Mouse (Mus musculus): ENCODE results near the gene Spon1. TPM values are rescaled to one million over a fixed set of nuclear protein-coding genes. Genes with fewer than 3 reads are reported as not detected.

The Spon1 gene
- polyA plus RNA-seq, 1 experiment: 1.2 TPM

DNA sequence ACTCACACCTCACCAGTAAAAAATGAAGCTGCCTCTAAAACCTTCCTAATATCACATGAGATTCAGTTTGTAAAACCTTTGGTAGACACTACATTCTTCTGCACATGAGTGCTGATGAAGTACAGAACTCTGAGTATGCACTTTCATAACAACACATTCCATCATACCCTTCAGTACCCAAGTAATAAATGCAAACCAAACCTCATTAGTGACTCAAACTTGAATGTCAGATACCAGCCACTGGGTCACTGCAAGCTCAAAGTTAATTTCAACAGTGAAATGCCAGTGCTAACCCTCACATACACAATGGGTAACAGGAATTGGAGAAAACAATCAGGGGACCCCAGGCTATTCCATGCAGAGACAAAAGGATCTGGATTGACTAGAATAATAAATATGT is 203.4 kb downstream of the Spon1 start:
- H3K36me3 ChIP-seq (ENCODE audit: control insufficient read depth, insufficient read depth, low read length): no peaks in the 10 kb centered on the region
- no peak for TF ChIP-seq POLR2A (IDR thresholded peaks at IDR 0.05; ENCODE audit: low read depth, low read length)
- no peak for TF ChIP-seq CTCF (IDR thresholded peaks at IDR 0.05; ENCODE audit: extremely low read depth, insufficient read depth, insufficient read length, insufficient replicate concordance)
- no peaks in the 10 kb centered on the region for H3K27me3 ChIP-seq (ENCODE audit: control insufficient read depth, insufficient read depth, low read length)
- H3K4me1 ChIP-seq (ENCODE audit: control insufficient read depth, insufficient read depth, insufficient read length): no peaks in the 10 kb centered on the region
- no peak overlapping the region for H3K4me3 ChIP-seq (ENCODE audit: extremely low read depth, insufficient read depth, insufficient read length)
- no peak overlapping the region for H3K27ac ChIP-seq (ENCODE audit: insufficient read depth, low read length)
- DNase-seq (ENCODE audit: low read depth in 1 of 2, low spot score in 2 of 2): no peak

- Histone ChIP-seq H3K27me3 (ENCODE audit: control insufficient read depth, insufficient read depth, low read length) (no peaks in the 10 kb centered on the region), H3K27ac (ENCODE audit: insufficient read depth, low read length) (no peak overlapping the region), H3K36me3 (ENCODE audit: control insufficient read depth, insufficient read depth, low read length) (no peaks in the 10 kb centered on the region), H3K4me1 (ENCODE audit: control insufficient read depth, insufficient read depth, insufficient read length) (no peaks in the 10 kb centered on the region), H3K4me3 (ENCODE audit: extremely low read depth, insufficient read depth, insufficient read length) (no peak overlapping the region)
- 92% methylated on average over 4 of the region's 4 CpGs for WGBS
- no peak for TF ChIP-seq CTCF (IDR thresholded peaks at IDR 0.05; ENCODE audit: extremely low read depth, insufficient read depth, insufficient read length, insufficient replicate concordance)
- no peak for TF ChIP-seq POLR2A (IDR thresholded peaks at IDR 0.05; ENCODE audit: low read depth, low read length)
- no peak for DNase-seq (ENCODE audit: low read depth in 1 of 2, low spot score in 2 of 2)
These were observed 206.7 kb downstream of the Spon1 start for GRCm38 (mm10) chr7:113972536-113972935.

DNA sequence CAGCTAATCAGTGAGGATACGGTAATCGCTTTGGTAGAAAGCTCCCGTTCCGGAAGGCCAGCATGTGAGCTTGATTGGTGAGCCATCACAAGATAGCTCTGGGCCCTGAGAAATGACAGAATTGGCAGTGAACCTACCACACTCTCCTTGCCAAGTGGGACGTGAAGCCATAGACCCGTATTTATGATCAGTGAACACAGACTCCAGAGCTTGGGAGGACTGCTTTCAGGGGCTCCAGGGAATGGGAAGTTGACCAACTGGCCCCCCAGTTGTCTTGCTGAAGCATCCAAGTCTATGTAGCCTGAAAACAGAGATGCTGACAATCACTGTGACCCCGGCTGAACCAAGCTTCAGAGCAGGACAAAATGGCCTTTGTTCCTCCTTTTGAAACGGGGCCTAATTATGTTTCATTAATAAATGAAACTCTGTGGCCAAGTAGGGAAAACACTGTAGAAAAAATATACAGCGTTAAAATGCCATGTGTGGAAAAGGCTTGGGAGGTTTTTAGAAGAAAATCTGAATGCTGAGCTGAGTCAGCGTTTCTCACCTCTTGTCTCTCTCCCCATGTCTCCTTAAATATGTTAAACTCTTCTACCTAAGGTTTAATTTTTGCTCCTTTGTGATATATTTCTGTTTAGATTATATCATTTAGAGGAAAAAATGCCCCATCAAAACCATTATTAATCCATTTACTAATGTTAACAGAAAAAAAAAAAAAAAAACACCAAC is 220.8 kb downstream of the Spon1 start:
- DNase-seq (ENCODE audit: low read depth in 1 of 2, low spot score in 2 of 2): no peak
- TF ChIP-seq POLR2A (IDR thresholded peaks at IDR 0.05; ENCODE audit: low read depth, low read length) (no peak), CTCF (IDR thresholded peaks at IDR 0.05; ENCODE audit: extremely low read depth, insufficient read depth, insufficient read length, insufficient replicate concordance) (no peak)
- Histone ChIP-seq H3K27ac (ENCODE audit: insufficient read depth, low read length) (no peak overlapping the region), H3K4me1 (ENCODE audit: control insufficient read depth, insufficient read depth, insufficient read length) (no peaks in the 10 kb centered on the region), H3K36me3 (ENCODE audit: control insufficient read depth, insufficient read depth, low read length) (no peaks in the 10 kb centered on the region), H3K4me3 (ENCODE audit: extremely low read depth, insufficient read depth, insufficient read length) (no peak overlapping the region), H3K27me3 (ENCODE audit: control insufficient read depth, insufficient read depth, low read length) (no peaks in the 10 kb centered on the region)
- WGBS: 92% methylated on average over 10 of the region's 10 CpGs

- no peak overlapping the region for H3K27ac ChIP-seq (ENCODE audit: insufficient read depth, low read length)
- H3K4me1 ChIP-seq (ENCODE audit: control insufficient read depth, insufficient read depth, insufficient read length): no peaks in the 10 kb centered on the region
- DNase-seq (ENCODE audit: low read depth in 1 of 2, low spot score in 2 of 2): no peak
- no peaks in the 10 kb centered on the region for H3K27me3 ChIP-seq (ENCODE audit: control insufficient read depth, insufficient read depth, low read length)
- H3K36me3 ChIP-seq (ENCODE audit: control insufficient read depth, insufficient read depth, low read length): no peaks in the 10 kb centered on the region
- TF ChIP-seq CTCF (IDR thresholded peaks at IDR 0.05; ENCODE audit: extremely low read depth, insufficient read depth, insufficient read length, insufficient replicate concordance) (no peak), POLR2A (IDR thresholded peaks at IDR 0.05; ENCODE audit: low read depth, low read length) (no peak)
- H3K4me3 ChIP-seq (ENCODE audit: extremely low read depth, insufficient read depth, insufficient read length): no peak overlapping the region
These were observed 222.4 kb downstream of the Spon1 start for GRCm38 (mm10) chr7:113988156-113988555.

DNA sequence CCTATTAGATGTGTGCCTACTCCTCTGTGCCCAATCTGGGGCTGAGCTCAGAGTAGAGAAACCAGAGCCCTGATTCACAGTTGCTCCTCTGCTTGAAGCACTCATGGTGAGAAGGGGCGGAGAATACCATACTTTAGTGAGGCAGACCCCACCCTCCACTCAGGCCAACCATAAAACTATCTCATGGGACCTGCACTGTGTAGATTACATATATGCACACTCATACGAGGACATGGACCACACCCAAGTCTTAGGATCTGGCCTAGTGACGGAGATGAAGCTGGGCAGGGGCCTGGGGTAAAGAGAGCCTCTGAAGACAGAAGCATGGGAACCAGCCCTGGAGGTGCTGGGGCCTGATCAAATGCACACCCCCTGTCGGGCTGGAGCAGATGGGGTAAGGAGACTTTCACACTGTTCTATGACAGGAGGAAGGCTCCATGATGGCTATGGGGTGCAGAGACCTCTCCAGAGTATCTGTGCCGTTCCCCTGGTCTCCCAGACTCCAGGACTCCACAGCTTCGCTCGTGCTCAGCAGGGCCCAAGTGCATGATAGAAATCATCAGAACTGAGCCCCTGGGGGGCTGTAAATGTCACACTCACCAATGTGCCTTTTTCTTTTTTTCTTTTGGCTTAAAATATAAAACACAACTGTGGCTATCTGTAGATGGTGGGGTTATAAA is 232.0 kb downstream of the Spon1 start:
- DNase-seq (ENCODE audit: low read depth in 1 of 2, low spot score in 2 of 2): no peak
- H3K36me3 ChIP-seq (ENCODE audit: control insufficient read depth, insufficient read depth, low read length): no peaks in the 10 kb centered on the region
- no peaks in the 10 kb centered on the region for H3K27me3 ChIP-seq (ENCODE audit: control insufficient read depth, insufficient read depth, low read length)
- 87% methylated on average over 7 of the region's 7 CpGs for WGBS
- H3K4me1 ChIP-seq (ENCODE audit: control insufficient read depth, insufficient read depth, insufficient read length): no peaks in the 10 kb centered on the region
- H3K4me3 ChIP-seq (ENCODE audit: extremely low read depth, insufficient read depth, insufficient read length): no peak overlapping the region
- TF ChIP-seq CTCF (IDR thresholded peaks at IDR 0.05; ENCODE audit: extremely low read depth, insufficient read depth, insufficient read length, insufficient replicate concordance): no peak
- no peak for TF ChIP-seq POLR2A (IDR thresholded peaks at IDR 0.05; ENCODE audit: low read depth, low read length)
- H3K27ac ChIP-seq (ENCODE audit: insufficient read depth, low read length): no peak overlapping the region

- no peak for DNase-seq (ENCODE audit: low read depth in 1 of 2, low spot score in 2 of 2)
- Histone ChIP-seq H3K36me3 (ENCODE audit: control insufficient read depth, insufficient read depth, low read length) (no peaks in the 10 kb centered on the region), H3K4me3 (ENCODE audit: extremely low read depth, insufficient read depth, insufficient read length) (no peak overlapping the region), H3K4me1 (ENCODE audit: control insufficient read depth, insufficient read depth, insufficient read length) (no peaks in the 10 kb centered on the region), H3K27ac (ENCODE audit: insufficient read depth, low read length) (no peak overlapping the region), H3K27me3 (ENCODE audit: control insufficient read depth, insufficient read depth, low read length) (no peaks in the 10 kb centered on the region)
- TF ChIP-seq POLR2A (IDR thresholded peaks at IDR 0.05; ENCODE audit: low read depth, low read length) (no peak), CTCF (IDR thresholded peaks at IDR 0.05; ENCODE audit: extremely low read depth, insufficient read depth, insufficient read length, insufficient replicate concordance) (no peak)
- WGBS: 71% methylated on average over 5 of the region's 5 CpGs
These were observed 238.4 kb downstream of the Spon1 start for GRCm38 (mm10) chr7:114004171-114004570.

DNA sequence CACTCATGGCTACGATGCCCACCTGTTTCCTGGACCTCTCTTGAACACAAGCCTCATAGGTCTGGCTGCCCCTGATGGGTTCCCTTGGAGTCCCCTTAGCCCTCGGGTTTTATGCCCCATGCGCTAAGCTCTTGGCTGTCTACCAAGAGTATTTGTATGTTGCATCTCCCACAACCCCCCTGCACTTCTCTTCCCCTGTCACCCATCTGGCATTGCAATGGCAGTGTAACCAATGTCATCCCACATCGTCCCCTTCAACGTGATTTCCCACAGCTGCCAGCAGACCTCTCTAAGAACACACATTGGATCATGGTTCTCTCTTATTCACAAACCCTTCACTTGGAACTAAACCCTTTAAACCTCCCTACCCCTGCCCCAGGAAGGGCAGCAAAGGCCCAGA is 239.7 kb downstream of the Spon1 start:
- no peaks in the 10 kb centered on the region for H3K36me3 ChIP-seq (ENCODE audit: control insufficient read depth, insufficient read depth, low read length)
- 48% methylated on average over 5 of the region's 5 CpGs for WGBS
- H3K27ac ChIP-seq (ENCODE audit: insufficient read depth, low read length): no peak overlapping the region
- no peak overlapping the region for H3K4me3 ChIP-seq (ENCODE audit: extremely low read depth, insufficient read depth, insufficient read length)
- H3K27me3 ChIP-seq (ENCODE audit: control insufficient read depth, insufficient read depth, low read length): no peaks in the 10 kb centered on the region
- no peaks in the 10 kb centered on the region for H3K4me1 ChIP-seq (ENCODE audit: control insufficient read depth, insufficient read depth, insufficient read length)
- TF ChIP-seq CTCF (IDR thresholded peaks at IDR 0.05; ENCODE audit: extremely low read depth, insufficient read depth, insufficient read length, insufficient replicate concordance): no peak
- no peak for TF ChIP-seq POLR2A (IDR thresholded peaks at IDR 0.05; ENCODE audit: low read depth, low read length)
- no peak for DNase-seq (ENCODE audit: low read depth in 1 of 2, low spot score in 2 of 2)
